Mouse (Mus musculus) testis, adult 2 months (tissue): ENCODE results near the gene Tgds.

Source experiments
- CTCF ChIP-seq: fragments of 200-500 bp; IDR thresholded peaks from 2 replicates; pipeline ENCODE4 v1.5.1; 2012; ENCODE audit warnings: low read depth, mild to moderate bottlenecking, inconsistent platforms, low read length, moderate library complexity; ENCODE audit not compliant: control insufficient read depth, insufficient read depth, insufficient replicate concordance
- POLR2A ChIP-seq: fragments of 200-500 bp; IDR thresholded peaks from 2 replicates; pipeline ENCODE4 v1.6.1; 2012; ENCODE audit warnings: low read depth, mild to moderate bottlenecking, inconsistent platforms, low read length, moderate library complexity; ENCODE audit not compliant: control insufficient read depth

GRCm38 (mm10) chr14:118148046-118148445 lies 15.5 kb upstream of the Tgds start:
- TF ChIP-seq CTCF (no peak), POLR2A (no peak)
